Mouse (Mus musculus) olfactory bulb, adult 2 months (tissue): ENCODE measurements around the gene Adamts2. TPM values are rescaled to one million over a fixed set of nuclear protein-coding genes. Genes with fewer than 3 reads are reported as not detected.

ENCODE experiments used
- H3K27ac ChIP-seq: fragments of 200-500 bp; 2 replicates; pipeline ENCODE4 v1.5.1; 2012; ENCODE audit warnings: low read depth, low read length; ENCODE audit not compliant: insufficient read depth
- H3K4me1 ChIP-seq: fragments of 200-500 bp; 2 replicates; pipeline ENCODE4 v1.6.1; 2012; ENCODE audit warnings: low read length; ENCODE audit not compliant: control insufficient read depth, insufficient read depth
- H3K4me3 ChIP-seq: fragments of 200-500 bp; 2 replicates; pipeline ENCODE4 v1.5.1; 2012; ENCODE audit warnings: mild to moderate bottlenecking, low read depth, low read length, moderate library complexity; ENCODE audit not compliant: insufficient read depth
- CTCF ChIP-seq: fragments of 200-500 bp; IDR thresholded peaks from 2 replicates; pipeline ENCODE4 v1.5.1; 2012; ENCODE audit warnings: low read depth, mild to moderate bottlenecking, low read length, moderate library complexity; ENCODE audit not compliant: insufficient read depth
- POLR2A ChIP-seq: fragments of 200-500 bp; IDR thresholded peaks from 2 replicates; pipeline ENCODE4 v1.6.1; 2012; ENCODE audit warnings: mild to moderate bottlenecking, low read depth, low read length, moderate library complexity; ENCODE audit not compliant: insufficient read depth
- WGBS: fragments of 180-500 bp; shearing (Covaris S2); methylation state at CpG from one replicate; pipeline ENCODE4 v1.1.7; 2018; 5-methylcytosine and 5-hydroxymethylcytosine counted together
- polyA plus RNA-seq: library from polyadenylated mRNA; stranded (reverse); fragments of >200 nt; gene quantifications from 2 replicates; pipeline ENCODE4 v1.2.4, GENCODE M21; 2012; ENCODE audit warnings: low replicate concordance; ENCODE audit not compliant: missing spikeins, insufficient read depth, insufficient read length

Gene Adamts2
- polyA plus RNA-seq, 1 experiment: not detected

- no peak for TF ChIP-seq POLR2A
- TF ChIP-seq CTCF: no peak
- Histone ChIP-seq H3K4me1 (0 out of 2 replicates have a peak, but pooled peaks cover 4% of the 10 kb centered on the region), H3K4me3 (no peak overlapping the region), H3K27ac (no peak overlapping the region)
- WGBS: 81% methylated on average over 4 of the region's 4 CpGs
Measured at GRCm38 (mm10) chr11:50725595-50725994, 123.7 kb downstream of the Adamts2 start.

DNA sequence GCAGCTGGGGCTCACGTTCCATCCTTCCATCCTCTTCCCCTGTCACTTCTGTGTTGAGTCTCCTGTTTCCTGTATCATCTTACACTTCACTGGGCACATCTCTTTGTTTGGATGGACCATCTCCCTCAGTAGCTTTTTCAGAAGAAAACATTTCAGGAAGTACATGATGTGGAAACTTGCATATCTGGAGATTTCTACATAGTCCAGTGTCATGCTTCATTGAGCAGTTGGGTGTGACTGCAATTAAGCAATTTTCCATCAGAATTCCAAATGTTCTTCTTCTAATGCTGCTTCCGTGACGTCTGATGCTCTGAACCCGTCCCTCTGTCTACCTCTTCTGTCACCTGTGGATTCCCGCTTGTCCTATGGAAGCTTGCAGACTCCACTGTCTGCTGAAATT lies 124.2 kb downstream of the Adamts2 start:
- Histone ChIP-seq H3K27ac (no peak overlapping the region), H3K4me1 (no peaks in the 10 kb centered on the region), H3K4me3 (no peak overlapping the region)
- no peak for TF ChIP-seq POLR2A
- 83% methylated on average over 5 of the region's 5 CpGs for WGBS

DNA sequence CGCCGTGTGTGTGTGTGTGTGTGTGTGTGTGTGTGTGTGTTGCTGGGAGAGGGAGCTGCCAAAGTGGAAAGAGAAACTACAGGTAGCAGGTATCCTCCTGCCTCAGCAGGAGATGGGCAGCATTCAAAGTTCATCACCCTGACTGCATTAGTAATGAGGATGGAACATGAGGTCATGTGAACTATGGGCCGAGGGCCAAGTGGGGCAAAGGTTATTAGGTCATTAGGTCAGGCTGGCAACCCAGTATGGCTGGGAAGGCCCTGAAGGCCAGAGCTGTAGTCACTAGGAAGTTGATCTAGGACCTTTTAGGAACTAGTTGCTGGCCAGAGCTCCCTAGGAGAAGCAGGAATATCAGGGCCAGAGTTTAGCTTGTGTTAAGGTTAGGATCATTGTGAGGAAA lies 131.3 kb downstream of the Adamts2 start:
- TF ChIP-seq POLR2A: no peak
- TF ChIP-seq CTCF: no peak
- Histone ChIP-seq H3K4me1 (no peaks in the 10 kb centered on the region), H3K27ac (no peak overlapping the region), H3K4me3 (no peak overlapping the region)
- WGBS: 76% methylated on average over 3 of the region's 3 CpGs

DNA sequence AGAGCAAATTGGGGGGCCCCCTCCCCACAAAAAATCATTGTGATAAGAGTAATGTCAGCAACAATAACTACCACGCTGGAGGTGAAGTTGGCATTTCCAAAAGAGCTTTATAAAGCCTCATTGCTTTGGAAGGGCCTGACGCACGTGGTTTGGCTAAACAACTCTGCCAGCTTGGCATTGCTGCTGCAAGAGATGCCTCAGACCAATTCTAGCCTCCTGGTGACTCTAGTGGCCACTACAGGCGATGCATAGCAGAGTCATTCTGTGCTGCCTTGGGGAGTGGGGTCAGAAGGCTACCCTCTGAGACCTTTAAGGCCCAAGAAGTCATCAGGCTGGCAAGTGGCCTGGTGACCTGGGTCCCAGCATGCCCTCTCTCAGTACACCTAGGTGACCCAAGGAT lies 132.2 kb downstream of the Adamts2 start:
- WGBS: 58% methylated on average over 4 of the region's 4 CpGs
- Histone ChIP-seq H3K4me3 (no peak overlapping the region), H3K27ac (no peak overlapping the region), H3K4me1 (no peaks in the 10 kb centered on the region)
- TF ChIP-seq CTCF (no peak), POLR2A (no peak)

- no peak for TF ChIP-seq POLR2A
- no peak for TF ChIP-seq CTCF
- Histone ChIP-seq H3K27ac (no peak overlapping the region), H3K4me1 (no peaks in the 10 kb centered on the region), H3K4me3 (no peak overlapping the region)
- WGBS: 94% methylated on average over 1 of the region's 1 CpGs
Measured at GRCm38 (mm10) chr11:50736548-50736947, 134.7 kb downstream of the Adamts2 start.

- WGBS: 94% methylated on average over 1 of the region's 1 CpGs
Measured at GRCm38 (mm10) chr11:50738436-50738835, 136.6 kb downstream of the Adamts2 start.

DNA sequence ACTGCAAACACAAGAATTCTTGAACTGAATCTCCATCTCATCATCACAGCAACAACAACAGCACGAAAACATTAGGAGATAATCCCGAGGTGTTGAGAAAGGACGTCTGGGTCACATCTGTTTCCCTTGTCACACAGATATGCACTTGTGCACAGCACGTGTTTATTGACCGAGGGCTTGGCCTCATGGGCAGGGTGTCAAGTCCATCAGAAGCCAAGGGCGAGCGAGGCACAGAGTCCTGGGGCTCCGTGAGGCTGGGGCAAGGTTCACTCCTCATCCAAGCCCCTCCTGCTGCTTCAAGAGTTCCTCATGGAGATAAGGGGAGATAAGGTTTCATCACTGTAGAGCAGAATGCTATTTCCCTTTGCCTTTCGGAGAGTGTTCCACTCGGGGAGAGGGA lies 137.6 kb downstream of the Adamts2 start:
- 79% methylated on average over 10 of the region's 10 CpGs for WGBS
- TF ChIP-seq POLR2A: no peak
- TF ChIP-seq CTCF: no peak
- Histone ChIP-seq H3K4me3 (no peak overlapping the region), H3K27ac (no peak overlapping the region), H3K4me1 (0 out of 2 replicates have a peak, but pooled peaks cover 2% of the 10 kb centered on the region)

More at GRCm38 (mm10) chr11:50738436-50738835, 136.6 kb downstream of the Adamts2 start:
- no peak overlapping the region for H3K27ac ChIP-seq
- no peak for TF ChIP-seq POLR2A
- TF ChIP-seq CTCF: no peak
- H3K4me3 ChIP-seq: no peak overlapping the region
- 0 out of 2 replicates have a peak, but pooled peaks cover 2% of the 10 kb centered on the region for H3K4me1 ChIP-seq

DNA sequence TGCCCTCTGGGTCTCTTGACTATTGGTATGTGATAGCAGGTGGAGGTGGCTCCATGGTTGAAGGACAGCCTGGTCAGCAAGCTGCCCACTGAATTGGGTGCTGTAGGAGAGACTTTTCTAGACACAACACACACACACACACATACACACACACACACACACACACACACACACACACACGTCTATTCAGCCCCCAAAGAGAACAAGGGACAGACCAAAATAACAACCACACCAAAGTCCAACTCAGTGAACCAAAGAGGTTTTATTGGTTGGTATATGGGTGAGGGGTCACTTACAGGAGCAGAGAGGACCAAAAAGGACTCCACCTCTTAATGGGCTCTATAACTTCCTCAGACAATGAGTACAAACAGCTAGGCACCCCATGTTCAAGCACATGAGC lies 140.3 kb downstream of the Adamts2 start:
- Histone ChIP-seq H3K4me3 (no peak overlapping the region), H3K4me1 (peaks cover 8% of the 10 kb centered on the region), H3K27ac (no peak overlapping the region)
- TF ChIP-seq POLR2A (no peak), CTCF (no peak)
- WGBS: 73% methylated on average over 1 of the region's 1 CpGs

DNA sequence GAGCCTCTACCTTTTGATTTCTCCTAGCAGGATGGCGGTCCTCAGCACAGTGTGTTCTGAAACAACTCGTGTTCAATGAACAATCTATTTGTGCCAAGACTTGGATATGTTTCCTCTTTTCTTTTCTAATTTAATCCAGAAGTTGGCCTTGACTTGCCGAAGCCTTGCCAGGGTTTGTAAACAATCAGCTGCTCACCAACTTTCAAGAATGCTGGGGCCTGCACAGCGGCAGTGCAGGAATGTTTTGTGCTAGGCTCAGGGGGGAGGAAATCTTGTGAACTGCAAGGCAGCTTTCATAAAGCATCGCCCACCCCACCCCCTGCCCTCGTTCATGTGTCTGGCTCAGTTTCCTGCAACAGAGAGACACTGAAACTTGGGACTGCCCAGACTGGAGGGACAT lies 143.1 kb downstream of the Adamts2 start:
- 50% methylated on average over 6 of the region's 6 CpGs for WGBS
- Histone ChIP-seq H3K27ac (no peak overlapping the region), H3K4me3 (no peak overlapping the region), H3K4me1 (peaks cover 8% of the 10 kb centered on the region)
- TF ChIP-seq POLR2A (no peak), CTCF (no peak)

GRCm38 (mm10) chr11:50746508-50746907 lies 144.6 kb downstream of the Adamts2 start:
- H3K4me1 ChIP-seq: peaks cover 11% of the 10 kb centered on the region
- H3K4me3 ChIP-seq: no peak overlapping the region
- no peak for TF ChIP-seq CTCF
- no peak for TF ChIP-seq POLR2A
- H3K27ac ChIP-seq: no peak overlapping the region
- 71% methylated on average over 2 of the region's 2 CpGs for WGBS
